Mouse (Mus musculus) cerebellum, postnatal 36 days (tissue): ENCODE results near the gene Rnf150.

Experiments
- DNase-seq, 2 experiments: peaks; one replicate each; pipeline ENCODE4 v3.0.0; 2021 to 2022; ENCODE audit warnings: mixed read lengths in 2 of 2

Rnf150 gene

DNA sequence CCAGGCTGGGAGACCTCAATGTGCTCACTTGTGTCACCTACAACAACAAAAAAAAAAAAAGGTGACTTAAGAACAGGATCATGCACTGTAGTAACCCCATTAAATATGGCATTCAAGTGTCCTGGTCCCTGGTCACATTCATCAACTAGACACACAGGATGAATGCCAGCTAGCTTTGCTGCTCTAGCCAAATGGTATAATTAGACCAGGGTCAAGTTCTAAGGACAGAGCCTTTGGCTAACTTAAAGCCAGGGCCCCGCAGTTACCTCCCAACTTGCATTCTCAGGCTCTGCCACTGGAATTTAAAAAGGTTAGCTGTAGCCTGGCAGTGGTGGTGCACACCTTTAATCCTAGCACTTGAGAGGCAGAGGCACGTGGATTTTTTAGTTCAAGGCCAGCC is 165.1 kb downstream of the Rnf150 start:
- DNase-seq, result no peak

DNA sequence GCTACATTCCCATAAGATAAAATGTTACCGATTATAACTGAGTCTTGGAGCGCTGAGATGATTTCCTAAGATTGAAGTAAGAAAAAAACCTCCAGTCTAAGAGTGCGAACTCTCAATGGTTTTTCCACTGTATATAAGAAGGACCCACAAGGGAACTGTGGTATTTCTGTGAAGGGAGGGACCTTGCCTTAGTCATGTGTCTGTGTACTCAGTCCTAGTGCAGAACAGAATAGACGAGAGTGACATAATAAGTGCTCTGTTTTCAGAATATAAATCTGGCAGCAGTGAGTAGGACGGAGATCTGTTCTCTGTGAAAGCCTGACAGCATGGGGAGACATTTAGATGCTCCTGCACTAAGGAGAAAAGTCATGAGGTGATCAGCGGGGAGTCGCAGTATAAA is 169.6 kb downstream of the Rnf150 start:
- no peak for DNase-seq

DNA sequence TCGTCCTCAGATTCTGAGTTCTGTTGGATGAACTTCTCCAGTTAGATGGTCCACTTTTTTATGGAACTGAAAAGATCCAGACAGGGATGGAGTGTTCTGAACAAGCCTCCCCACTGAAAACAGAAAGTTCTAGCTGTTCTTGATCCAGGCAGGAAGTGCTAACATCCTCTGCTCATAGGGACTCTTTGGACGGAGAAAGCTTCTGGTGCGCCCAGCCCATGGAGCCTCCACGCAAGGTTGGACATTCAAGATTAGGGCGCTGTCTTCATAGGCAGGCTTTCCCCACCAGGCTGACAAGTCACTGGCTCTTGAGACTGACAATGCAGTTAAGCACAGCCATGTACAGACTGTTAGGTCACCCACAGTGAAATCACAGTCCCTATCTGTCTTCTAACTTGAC is 172.0 kb downstream of the Rnf150 start:
- DNase-seq, result no peak

DNA sequence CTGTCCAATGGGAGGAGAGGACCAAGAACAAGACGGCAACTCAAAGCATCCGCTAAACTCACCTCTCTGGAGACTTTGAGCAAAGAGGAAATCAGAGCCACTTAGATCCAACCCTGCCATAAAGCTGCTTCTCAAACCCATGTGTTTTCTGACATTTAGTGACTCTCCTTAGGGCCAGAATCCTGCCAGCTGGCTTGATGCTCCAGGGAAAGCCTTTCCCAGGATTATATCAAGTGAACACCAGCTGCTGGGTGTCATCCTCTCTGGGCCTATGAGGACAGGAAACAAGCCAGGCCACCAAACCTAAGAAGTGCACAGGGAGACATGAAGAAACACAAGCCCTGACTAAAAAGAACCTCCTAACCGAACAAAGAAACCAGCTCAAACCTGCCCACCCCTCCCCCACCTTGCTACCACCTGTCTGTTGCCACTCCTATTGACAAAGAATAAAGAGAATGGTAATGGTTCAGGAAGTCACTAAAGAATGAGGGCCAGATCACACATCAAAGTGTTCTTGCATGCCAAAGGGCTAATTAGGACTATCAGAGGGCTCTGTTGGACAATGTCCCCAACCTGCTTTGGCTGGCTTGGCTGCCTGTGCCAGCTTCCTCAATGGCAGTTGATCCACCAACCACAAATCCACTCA is 173.5 kb downstream of the Rnf150 start:
- DNase-seq, result peak in 1 of 2 experiments; percentile 16

DNA sequence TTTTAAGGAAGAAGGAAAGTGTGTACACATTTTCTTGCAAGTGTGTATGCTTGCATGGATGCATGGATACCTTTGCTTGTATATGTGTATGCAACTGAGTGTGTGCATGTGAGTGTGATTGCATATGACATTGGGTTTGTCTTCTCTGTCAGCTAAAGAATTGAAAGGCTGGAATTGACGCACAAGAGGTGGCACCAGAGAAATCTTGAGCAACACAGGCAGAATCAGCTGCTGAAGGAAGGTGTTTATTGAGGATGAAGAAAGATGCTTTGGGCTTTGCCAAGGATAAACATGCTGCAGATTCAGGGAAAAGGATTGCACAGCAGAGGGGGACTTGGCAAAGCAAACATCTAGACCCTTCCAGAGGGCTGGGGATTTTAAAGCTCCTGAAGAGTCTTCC is 174.2 kb downstream of the Rnf150 start:
- DNase-seq, result no peak

DNA sequence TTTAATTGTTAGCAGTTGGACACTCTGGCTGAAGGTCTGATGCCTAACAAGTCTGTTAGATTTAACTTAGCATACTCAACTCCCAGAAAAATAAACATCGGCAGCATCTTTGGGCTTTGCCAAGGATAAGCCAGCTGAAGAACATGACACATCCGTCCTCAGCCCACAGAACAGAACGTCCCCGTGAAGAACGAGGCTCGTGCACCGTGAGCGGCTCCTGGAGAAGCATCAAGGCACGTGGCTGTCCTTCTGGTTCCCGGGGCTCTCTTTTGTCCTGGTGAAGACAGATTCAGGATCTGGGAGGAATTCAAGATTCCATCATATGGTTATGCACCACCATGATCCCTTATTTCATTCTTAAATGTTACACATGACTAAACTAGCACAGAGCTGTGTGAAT is 175.4 kb downstream of the Rnf150 start:
- DNase-seq, result no peak

DNA sequence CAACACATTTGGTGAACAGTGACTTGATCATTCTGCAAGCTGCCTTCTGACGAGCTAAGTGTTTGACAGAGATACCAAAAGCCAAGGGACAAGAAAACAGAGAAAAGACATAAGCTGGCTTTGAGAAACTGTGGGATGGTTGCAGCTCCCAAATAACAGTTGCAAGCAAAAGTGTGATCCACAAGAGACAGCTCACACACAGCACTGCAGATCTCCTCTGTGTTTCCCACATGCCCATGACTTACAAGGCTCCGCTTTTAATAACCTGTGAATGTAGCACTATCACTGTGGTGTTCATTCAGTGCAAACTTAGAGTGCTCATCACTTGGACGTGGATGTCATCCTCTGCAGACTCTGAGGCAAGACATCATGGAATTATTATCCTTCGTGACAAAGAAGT is 178.3 kb downstream of the Rnf150 start:
- no peak for DNase-seq

DNA sequence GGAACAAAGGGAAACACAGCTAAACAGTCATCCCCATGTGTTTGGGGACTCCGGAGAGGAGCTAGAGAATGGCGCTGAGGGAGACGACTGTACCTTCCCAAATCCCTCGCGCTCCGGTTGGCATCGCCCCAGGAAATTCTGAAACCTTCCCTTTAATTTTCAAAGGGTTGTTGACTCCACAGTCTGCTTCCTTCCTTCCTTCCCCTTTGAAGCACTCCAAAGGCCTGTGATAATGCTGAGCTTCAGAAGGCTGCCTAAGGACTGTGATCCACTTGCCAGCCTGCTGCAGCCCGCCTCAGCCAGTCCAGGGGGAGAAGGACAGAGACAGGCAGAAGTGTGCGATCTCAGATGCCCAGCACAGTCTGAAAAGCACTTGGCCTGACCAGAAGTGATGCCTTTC is 183.8 kb downstream of the Rnf150 start:
- DNase-seq, result no peak

DNA sequence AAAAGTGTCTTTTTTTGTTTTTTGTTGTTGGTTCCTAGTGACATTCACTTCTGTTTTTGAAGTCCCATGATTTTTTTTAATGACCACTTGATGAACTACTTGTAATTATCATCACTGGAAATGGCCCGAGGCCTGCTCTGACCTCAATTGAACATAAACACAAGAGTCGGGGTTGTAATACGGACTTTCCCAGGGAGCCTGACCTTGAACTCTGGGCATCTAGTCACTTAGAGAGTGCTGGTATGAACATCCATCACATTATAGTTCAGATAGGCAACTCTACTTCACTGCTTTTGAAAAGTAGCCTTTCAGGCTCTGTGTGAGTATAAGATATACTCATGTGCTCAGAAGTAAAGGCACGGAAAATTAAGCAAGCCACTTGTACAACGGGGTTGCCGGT is 185.4 kb downstream of the Rnf150 start:
- DNase-seq, result no peak

DNA sequence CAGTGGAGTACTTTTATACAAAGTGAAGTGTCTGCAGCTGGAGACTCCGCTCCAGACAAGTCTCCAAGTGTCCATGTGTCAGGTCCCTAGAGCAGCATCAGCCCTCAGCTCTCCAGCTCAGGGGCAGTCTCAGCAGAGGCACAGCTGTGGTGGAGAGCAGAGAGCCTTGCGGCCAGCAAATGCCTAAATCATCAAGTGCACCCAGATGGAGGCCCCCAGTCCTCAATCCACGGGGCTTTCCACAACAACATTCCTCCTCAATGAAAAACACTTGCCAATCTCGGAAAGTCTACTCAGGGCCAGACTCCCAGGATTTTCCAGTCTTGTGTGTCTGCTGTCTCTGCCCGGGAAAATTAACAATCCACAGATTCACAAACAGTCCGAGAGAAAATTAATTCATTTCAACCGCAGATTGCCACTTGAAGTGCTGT is 186.0 kb downstream of the Rnf150 start:
- DNase-seq, result no peak

DNA sequence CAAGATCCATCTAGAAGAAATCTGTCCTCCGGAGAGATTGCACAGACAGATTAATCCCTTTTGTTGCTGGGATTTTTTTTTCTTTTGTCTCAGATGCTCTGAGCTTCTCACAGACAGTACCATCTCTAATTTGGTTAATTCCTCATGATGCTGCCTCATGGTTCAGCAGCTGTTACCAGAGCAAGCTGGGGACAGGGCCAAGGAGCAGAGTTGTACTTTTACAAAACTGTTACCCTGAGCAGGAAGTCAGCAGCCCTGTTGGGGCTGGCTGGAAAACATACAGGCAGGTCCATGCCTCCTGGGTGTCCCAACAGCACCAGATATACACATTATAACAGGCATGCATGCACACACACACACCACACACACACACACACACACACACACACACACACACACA is 186.5 kb downstream of the Rnf150 start:
- DNase-seq, result no peak

DNA sequence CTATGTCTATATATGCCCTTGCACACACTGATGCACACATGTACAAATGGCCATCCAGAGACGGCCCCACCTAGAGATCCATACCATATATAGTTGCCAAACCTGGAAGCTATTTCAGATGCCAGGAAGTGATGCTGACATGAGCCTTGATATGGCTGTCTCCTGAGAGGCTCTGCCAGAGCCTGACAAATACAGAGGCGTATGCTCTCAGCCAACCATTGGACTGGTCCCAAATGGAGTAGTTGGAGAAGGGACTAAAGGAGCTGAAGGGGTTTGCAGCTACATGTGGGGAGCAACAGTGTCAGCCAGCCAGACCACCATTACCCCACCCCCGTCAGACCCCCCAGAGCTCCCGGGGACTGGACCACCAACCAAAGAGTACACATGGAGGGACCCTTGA is 189.7 kb downstream of the Rnf150 start:
- no peak for DNase-seq

DNA sequence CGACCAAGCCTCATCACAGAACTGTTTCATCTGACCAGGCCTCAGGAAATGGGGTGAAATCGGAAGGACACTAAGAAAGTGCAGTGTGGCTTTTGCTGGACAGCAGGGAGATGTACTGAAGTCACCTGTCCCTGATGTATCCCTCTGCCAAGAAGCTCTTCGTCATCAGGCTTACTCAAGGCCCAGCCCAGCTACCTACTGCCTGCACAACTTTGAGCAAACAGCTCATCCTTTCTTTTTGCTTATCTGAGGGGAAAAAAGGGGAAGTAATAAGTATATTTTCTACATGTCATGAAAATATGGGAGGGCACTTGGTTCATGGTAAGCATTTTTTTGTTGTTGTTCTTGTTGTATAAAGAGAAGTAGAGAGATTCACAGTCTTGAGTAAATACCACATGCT is 191.6 kb downstream of the Rnf150 start:
- no peak for DNase-seq

DNA sequence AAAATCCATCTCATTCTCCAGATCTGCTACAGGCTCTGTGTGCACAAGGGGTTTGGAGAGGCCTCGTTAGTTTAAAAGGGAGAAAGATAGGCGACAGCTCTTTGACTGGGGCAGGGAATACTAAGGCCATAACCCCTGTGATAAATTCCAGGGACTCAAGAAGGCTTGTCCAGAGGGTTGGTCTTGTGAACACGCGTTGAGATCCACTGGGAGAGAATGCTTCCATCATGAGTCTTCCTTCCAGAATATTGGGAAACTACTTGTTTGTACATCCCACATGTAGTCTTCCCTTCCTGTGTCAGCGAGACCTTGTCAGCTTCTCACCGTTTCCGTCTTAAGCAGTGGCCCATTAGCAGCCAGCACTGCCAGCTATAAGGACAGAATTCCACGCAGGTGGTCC is 195.8 kb downstream of the Rnf150 start:
- no peak for DNase-seq

DNA sequence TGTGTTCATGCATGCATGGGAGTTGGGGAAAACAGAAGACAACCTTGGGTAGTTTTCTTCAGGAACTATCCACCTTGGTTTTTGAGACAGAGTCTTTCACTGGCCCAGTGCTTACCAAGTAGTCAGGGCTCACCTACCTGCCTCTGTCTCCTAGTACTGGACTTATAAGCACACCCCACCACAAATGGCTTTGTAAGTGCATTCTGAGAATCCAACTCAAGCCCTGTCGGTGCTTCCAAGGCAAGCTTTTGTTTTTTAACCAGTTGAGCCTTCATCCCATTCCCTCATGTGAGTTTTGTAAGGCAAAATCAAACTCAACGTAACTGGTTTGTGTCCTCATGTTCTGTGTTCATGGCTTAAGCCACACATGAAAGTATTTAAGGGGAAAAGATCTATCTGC is 196.9 kb downstream of the Rnf150 start:
- no peak for DNase-seq

DNA sequence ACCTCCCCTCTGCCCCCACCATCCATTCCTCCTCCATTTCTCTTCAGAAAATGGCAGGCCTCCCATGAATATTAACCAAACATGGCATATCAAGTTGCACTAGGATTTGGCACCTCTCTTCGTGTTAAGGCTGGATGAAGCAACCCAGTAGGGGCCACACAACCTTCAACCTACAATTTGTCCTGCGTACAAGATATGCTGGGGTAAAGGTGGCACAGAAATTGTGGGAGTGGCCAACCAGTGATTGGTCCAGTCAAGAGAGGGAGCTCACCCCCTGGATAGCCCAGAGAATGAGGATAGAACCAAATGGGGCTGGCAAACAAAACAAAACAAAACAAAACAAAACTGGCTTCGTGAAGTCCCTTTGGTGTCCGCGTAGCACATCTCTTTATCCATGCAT is 198.1 kb downstream of the Rnf150 start:
- DNase-seq, result no peak

DNA sequence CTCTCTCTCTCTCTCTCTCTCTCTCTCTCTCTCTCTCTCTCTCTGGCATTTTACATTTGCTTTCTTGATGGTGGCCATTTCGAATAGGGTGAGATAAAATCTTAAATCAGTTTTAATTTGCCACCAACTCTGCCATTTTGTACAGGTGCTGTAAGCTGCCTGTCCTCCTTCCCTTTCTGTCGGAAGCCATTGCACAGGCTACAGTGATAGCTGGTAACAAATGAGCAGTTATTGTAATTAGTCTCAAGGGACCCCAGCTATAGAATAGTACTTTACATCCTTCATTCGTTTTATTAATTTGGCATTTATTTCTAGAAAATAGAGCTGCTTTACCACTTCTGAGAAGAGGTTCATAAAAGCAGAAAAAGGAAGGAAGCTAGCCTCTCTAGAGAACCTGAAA is 198.7 kb downstream of the Rnf150 start:
- DNase-seq, result no peak

DNA sequence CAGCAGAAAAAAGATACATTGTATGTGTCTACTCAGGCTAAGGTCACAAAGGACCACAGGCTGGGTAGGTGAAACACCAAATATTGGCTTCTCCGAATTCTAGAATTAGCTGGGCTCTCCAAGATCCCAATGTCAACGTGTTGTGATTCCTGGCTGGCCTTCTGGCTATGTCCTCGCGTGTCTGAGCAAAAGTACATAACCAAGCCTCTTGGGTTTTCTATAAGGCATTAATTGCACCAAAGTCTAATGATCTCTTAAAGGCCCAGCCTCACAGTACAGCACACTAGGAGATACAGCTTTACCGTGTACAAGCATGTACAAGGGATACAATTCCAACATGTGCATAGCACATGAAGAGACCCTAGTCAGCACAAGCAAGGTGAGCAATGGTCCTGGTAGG is 199.1 kb downstream of the Rnf150 start:
- no peak for DNase-seq

DNA sequence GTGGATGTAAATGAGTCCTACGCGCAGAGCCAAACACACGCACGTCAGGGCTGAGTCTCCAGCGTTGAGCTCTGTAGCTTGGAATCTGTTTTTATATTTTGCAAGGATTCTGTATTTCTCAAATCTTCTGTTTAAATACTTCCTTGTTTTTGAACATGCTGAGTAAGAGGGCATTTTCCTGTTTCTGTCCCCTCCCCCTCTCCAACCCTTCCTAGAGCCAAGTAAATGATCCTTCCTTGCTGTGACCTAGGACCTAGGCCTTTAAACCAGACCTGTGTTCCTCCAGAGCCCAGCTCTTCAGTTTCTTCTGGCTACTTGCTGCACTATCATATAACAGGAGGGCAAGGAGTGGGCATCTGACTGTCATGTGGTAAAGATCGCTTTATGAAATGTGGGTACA is 200.9 kb downstream of the Rnf150 start:
- DNase-seq, result no peak

DNA sequence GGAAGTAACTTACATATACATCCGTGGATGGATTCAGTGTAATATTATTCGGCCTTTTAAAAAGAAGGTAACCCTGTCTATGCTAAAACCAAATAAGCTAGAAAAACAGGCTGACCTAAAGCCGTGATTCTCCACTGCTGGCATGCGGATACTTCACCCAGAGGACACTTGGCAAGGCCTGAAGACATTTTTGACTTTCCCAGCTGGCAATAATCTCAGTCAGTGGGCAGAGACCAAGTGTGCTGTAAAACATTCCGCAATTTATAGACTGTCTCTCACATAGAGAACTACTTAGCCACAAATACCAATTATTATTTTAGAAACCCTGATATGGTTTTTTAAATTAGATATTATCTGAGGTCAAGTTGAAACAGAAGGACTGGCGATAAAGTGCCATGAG is 202.9 kb downstream of the Rnf150 start:
- peak in 1 of 2 experiments; percentile 24 for DNase-seq

DNA sequence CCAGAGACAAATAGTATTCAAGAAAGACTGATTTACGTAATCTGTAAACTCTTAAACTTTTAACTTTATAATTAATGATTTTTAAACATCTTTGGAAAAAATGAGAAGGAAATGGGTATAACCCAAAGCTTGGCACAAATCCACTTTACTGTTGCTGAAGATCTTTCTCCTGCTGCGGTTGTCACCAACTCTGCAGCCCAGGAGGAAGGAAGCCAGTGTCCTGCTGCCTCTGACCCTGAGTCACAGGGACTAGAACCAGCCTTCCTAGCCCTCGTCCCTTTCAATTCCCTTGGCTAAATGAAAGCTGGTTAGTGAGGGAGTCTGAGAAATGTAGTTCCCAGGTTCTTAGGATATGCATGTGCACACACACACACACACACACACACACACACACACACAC is 203.7 kb downstream of the Rnf150 start:
- DNase-seq, result no peak

DNA sequence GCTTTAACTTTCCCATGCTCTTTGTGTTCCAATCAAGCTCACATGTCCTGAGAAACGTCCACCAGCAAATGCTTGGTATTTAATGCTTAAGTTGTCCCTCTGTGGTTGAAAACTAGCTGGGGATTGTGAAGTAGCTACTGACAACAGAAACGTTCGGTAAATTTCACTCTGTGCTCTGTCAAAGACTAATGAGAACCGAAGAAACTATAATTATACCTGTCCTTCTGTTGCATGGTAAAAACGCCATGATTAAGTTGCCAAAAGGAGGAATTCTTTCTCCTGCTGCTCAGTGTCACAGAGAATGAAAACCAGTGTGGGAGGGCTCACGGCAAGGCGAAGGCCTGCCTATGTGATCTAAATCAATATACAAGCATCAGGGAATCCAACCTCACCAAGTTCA is 204.8 kb downstream of the Rnf150 start:
- no peak for DNase-seq

DNA sequence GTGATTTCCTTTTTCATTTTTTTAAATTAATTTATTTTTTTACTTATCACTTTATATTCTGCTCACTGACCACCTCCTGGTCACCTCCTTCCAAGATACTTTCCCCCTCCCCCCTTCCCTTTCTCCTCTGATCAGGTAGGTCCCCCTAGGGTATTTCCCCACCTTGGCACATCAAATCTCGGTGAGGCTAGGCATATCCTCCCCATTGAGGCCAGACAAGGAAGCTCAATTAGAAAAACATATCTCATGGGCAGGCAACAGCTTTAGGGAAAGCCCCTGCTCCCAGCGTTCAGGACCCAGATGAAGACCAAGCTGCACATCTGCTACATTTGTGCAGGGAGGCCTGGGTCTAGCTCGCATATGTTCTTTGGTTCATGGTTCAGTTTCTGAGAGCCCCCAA is 211.1 kb downstream of the Rnf150 start:
- no peak for DNase-seq

DNA sequence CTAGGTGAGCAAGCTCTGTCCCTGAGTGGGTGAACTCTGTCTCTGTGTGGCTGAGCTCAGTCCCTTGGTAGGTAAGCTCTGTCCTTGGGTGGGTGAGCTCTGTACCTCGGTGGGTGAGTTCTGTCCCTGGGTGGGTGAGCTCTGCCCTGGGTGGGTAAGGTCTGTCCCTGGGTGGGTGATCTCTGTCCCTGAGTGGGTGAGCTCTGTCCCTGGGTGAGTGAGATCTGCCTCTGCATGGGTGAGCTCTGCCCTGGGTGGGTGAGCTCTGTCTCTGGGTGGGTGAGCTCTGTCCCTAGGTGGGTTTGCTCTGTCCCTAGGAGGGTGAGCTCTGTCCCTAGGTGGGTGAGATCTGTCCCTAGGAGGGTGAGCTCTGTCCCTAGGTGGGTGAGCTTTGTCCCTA is 213.5 kb downstream of the Rnf150 start:
- DNase-seq, result no peak

DNA sequence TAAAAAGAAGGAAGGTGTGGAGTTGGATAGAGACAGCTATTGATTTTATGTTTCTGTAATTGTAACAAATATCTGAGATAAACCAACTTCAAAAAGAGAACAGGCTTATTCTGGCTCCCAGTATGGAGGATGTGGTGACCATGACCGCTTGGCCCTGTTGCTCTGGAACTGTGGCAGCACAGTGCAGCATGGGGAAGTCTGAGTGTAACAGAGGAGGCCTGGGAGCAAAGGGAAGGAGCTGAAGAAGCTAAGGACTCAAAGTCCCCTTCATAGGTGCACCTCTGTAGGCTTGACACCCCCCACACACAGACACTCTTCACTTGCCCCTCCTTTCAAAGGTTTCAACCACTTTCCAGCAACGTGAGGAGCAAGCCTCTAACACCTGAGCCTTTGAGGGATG is 214.2 kb downstream of the Rnf150 start:
- DNase-seq, result no peak
